Mouse (Mus musculus) heart, embryonic 14.5 days (tissue): ENCODE data around the gene Pigw. TPM values are rescaled to one million over a fixed set of nuclear protein-coding genes. Genes with fewer than 3 reads are reported as not detected.
"Not testable (repeated sequence)": the region's sequence is repeated elsewhere in the genome, so short reads cannot be mapped to it uniquely, and the experiment has no call there.

Source experiments
- ATAC-seq: fragments of 200-750 bp; cut with Nextera tagmentation; 2 replicates; pipeline ENCODE4 v1.8.0; 2017; ENCODE audit warnings: low read depth, moderate TSS enrichment; ENCODE audit not compliant: insufficient number of reproducible peaks, insufficient read depth, low FRiP score
- H3K27ac ChIP-seq, 2 experiments: fragments of 200-500 bp in 1 of 2; fragments of 300-500 bp in 1 of 2; sonication (generic) in 1 of 2; replicated peaks in 1 of 2; 2 replicates each; pipeline ENCODE4 v1.5.1; 2012 to 2014; ENCODE audit warnings: low read depth in 2 of 2, low read length in 2 of 2, control low read depth in 1 of 2, mild to moderate bottlenecking in 1 of 2, mixed read lengths in 1 of 2; ENCODE audit not compliant: control insufficient read depth in 1 of 2, insufficient read depth in 1 of 2
- H3K27me3 ChIP-seq: fragments of 300-500 bp; sonication (generic); 2 replicates; pipeline ENCODE4 v1.6.1; 2014; ENCODE audit warnings: mild to moderate bottlenecking, low read length, control low read depth; ENCODE audit not compliant: control insufficient read depth, insufficient read depth
- H3K36me3 ChIP-seq: fragments of 300-500 bp; sonication (generic); 2 replicates; pipeline ENCODE4 v1.6.1; 2014; ENCODE audit warnings: mild to moderate bottlenecking, control low read depth, low read length, mixed read lengths; ENCODE audit not compliant: control insufficient read depth, insufficient read depth
- H3K4me1 ChIP-seq, 2 experiments: fragments of 200-500 bp in 1 of 2; fragments of 300-500 bp in 1 of 2; sonication (generic) in 1 of 2; 2 replicates each; pipeline ENCODE4 v1.6.1; 2012 to 2014; ENCODE audit warnings: low read length in 2 of 2, control low read depth in 1 of 2, mixed read lengths in 1 of 2; ENCODE audit not compliant: control insufficient read depth in 2 of 2, insufficient read depth in 2 of 2
- H3K4me2 ChIP-seq: fragments of 300-500 bp; sonication (generic); 2 replicates; pipeline ENCODE4 v1.6.1; 2014; ENCODE audit warnings: mild to moderate bottlenecking, low read length
- H3K4me3 ChIP-seq, 2 experiments: fragments of 200-500 bp in 1 of 2; fragments of 300-500 bp in 1 of 2; sonication (generic) in 1 of 2; 2 replicates each; pipeline ENCODE4 v1.5.1; 2012 to 2014; ENCODE audit warnings: low read length in 2 of 2, mild to moderate bottlenecking in 2 of 2, control low read depth in 1 of 2, low read depth in 1 of 2, moderate library complexity in 1 of 2; ENCODE audit not compliant: control insufficient read depth in 1 of 2, insufficient read depth in 1 of 2
- H3K9ac ChIP-seq: fragments of 300-500 bp; sonication (generic); 2 replicates; pipeline ENCODE4 v1.6.1; 2014; ENCODE audit warnings: mild to moderate bottlenecking, low read length
- H3K9me3 ChIP-seq: fragments of 300-500 bp; sonication (generic); 2 replicates; pipeline ENCODE4 v1.6.1; 2016; ENCODE audit warnings: low read length, control low read depth; ENCODE audit not compliant: control insufficient read depth
- WGBS: fragments of 180-500 bp; shearing (Covaris S2); extraction: QIAGEN DNeasy Blood & Tissue Kit; methylation state at CpG from one replicate; pipeline ENCODE4 v1.1.7; 2014; 5-methylcytosine and 5-hydroxymethylcytosine counted together
- polyA plus RNA-seq: library from polyadenylated mRNA; unstranded; fragments of >200 nt; fragmentation: Nextera tagmentation; extraction: Ambion mirVana; gene quantifications from 2 replicates; pipeline ENCODE4 v1.2.1, GENCODE M21; 2014

Pigw gene
- polyA plus RNA-seq, 1 experiment from 2014 or later: 2.8 TPM

DNA sequence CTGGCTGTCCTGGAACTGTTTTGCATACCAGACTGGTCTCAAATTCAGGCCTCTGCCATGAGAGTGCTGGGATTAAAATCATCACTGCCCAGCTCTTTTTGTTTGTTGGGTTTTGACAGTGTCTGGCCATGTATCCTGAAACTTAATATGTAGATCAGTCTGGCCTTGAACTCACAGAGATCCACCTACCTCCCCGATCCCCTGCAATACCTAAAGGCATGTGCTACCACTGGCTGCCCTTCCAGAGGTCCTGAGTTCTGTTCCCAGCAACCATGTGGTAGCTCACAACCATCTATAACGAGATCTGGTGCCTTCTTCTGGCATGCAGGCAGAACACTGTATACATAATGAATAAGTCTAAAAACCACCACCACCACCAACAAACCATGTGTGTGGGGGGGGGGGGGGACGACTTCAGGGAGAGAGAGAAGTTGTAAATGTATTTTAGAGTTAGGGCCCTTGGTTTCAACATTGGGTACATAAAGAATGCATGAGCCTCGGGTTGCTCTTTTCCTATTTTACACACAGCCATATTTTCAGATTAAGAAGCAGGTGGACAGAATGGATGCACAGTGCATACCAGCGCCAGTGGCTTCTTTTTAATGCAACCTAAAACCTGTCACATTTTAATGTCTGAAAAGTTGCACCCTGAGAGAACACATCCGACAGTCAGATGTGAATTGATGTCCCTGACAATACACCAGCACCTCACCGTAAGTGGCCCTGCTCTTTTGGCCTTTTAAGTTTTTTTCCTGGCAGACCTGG is 896 bp downstream of the Pigw start:
- H3K36me3 ChIP-seq: peaks cover 36% of the 10 kb centered on the region
- H3K27me3 ChIP-seq: no peaks in the 10 kb centered on the region
- no peaks in the 10 kb centered on the region for H3K9me3 ChIP-seq
- H3K4me1 ChIP-seq: peaks cover 5 to 14% of the 10 kb centered on the region in 2 experiments; a peak in 3 of 4 replicates
- H3K4me3 ChIP-seq: peak overlapping the region; percentile 79 to 92
- peak overlapping the region; percentile 95 for H3K9ac ChIP-seq
- peak overlapping the region; percentile 95 for H3K4me2 ChIP-seq
- peak overlapping the region; percentile 42 to 96; a peak in 2 of 4 replicates for H3K27ac ChIP-seq
- WGBS: 19% methylated on average over 7 of the region's 7 CpGs
- ATAC-seq: no peak

DNA sequence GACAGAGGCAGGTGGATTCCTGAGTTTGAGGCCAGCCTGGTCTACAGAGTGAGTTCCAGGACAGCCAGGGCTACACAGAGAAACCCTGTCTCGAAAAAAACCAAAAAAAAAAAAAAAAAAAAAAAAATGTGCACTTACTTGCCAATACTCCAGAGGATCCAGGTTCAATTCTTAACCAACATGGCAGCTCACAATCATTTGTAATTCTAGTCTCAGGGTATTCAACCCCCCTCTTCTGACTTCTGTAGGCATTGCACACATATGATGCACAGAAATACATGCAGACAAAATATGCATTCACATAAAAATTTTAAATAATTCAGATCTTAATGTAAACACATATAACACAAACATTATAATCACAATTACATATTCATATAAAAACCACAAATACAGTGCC is 4.1 kb downstream of the Pigw start:
- H3K27ac ChIP-seq, ATAC-seq, H3K4me3 ChIP-seq, H3K9me3 ChIP-seq, H3K27me3 ChIP-seq, H3K9ac ChIP-seq, H3K4me2 ChIP-seq: not testable (repeated sequence)
- Histone ChIP-seq H3K4me1 (peaks cover 2 to 14% of the 10 kb centered on the region in 2 experiments; a peak in 3 of 4 replicates), H3K36me3 (peaks cover 23% of the 10 kb centered on the region)
- no CpG with 5 or more reads among the region's 1 CpGs for WGBS

DNA sequence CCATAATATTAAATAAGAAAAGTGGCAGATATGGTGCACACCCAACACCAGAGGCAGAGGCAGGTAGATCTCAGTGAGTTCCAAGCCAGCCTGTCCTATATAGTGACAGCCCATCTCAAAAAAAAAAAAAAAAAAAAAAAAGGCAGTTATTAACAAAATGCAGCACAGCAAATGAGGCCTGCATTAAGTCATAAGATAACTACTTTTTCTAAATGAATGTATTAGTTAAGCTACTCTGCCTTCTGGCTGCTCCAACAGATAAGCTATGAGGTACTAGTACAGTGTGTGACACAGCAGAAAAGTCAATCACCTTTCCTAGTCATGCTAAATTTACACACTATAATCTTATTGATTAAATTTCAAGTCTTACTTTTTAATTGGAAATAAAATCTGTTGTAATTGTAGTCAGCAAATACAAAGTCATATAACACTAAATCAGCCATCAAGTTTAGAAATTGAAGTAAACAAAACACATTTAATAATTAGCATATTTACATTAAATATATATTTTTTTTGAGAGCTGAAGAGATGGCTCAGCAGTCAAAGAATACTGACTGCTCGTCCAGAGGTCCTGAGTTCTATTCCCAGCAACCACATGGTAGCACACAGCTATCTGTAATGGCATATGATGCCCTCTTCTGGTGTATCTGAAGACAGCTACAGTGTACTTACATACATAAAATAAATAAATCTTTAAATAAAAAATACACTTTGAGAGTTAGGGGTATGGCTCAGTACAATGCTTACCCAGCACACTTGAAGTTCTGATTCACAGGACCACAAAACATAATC is 6.8 kb downstream of the Pigw start:
- Histone ChIP-seq H3K27me3 (no peaks in the 10 kb centered on the region), H3K27ac (no peak overlapping the region), H3K4me3 (no peak overlapping the region), H3K4me2 (no peak overlapping the region), H3K9me3 (no peaks in the 10 kb centered on the region), H3K36me3 (peaks cover 22% of the 10 kb centered on the region), H3K9ac (no peak overlapping the region), H3K4me1 (peaks cover 0 to 8% of the 10 kb centered on the region in 2 experiments; a peak in 1 of 4 replicates)
- 79% methylated on average over 1 of the region's 1 CpGs for WGBS
- ATAC-seq: no peak

DNA sequence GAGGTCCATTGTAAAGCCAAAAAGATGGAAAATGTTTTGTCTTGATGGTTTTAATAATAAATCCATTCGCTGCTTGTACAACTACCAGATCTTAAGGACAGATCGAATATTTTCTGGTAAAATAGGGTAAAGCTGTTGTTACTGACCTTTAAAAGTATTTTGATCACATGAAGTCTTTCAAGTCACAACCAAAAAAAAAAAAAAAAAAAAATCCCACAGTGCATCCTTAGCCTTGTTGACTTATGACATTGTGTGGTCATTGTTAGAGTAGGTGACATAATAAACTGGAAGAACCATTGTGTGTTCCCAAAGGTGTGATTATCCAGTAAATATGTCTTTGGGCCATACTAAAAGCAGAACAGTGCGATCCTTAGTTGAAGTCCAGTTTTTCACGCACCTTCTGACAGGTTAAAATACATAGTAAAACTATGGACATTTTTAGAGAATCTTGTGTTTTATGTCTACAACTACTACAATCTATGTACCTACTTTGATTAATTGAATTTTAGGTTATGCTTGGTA is 8.5 kb downstream of the Pigw start:
- peak overlapping the region; percentile 98 to 100 for H3K27ac ChIP-seq
- H3K36me3 ChIP-seq: peaks cover 8% of the 10 kb centered on the region; the same call in 1 of the 2 replicates
- peak overlapping the region; percentile 84 for H3K4me2 ChIP-seq
- no peaks in the 10 kb centered on the region for H3K9me3 ChIP-seq
- no peak for ATAC-seq
- WGBS: 74% methylated on average over 4 of the region's 4 CpGs
- H3K9ac ChIP-seq: peak overlapping the region; percentile 96
- peaks cover 0 to 17% of the 10 kb centered on the region in 2 experiments; a peak in 2 of 4 replicates for H3K4me1 ChIP-seq
- peak overlapping the region; percentile 96 to 98 for H3K4me3 ChIP-seq
- no peaks in the 10 kb centered on the region for H3K27me3 ChIP-seq

DNA sequence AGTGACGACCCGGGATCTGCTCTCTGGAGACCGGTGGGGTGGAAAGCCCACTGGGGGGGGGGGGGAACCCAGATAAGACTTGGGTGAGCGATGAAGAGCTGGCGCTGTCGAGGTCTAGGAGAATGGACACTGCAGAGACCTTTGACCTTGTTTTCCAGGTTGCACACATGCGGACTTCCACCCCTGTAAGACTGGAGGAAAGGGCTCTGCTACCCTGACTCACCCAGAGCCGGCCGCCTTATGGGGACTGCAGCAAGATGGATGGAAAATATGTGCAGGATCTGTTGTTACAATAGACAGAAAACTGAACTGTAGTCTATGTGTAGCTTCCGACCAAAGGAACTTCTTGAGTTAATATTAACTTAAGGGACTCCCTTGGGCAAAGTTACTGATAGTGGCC is 9.0 kb downstream of the Pigw start:
- H3K9ac ChIP-seq: peak overlapping the region; percentile 96
- H3K36me3 ChIP-seq: peaks cover 11% of the 10 kb centered on the region; the same call in 1 of the 2 replicates
- peak; percentile 22; the same call in 1 of the 2 replicates for ATAC-seq
- no peaks in the 10 kb centered on the region for H3K27me3 ChIP-seq
- peak overlapping the region; percentile 84 for H3K4me2 ChIP-seq
- H3K27ac ChIP-seq: peak overlapping the region; percentile 98 to 100
- no peaks in the 10 kb centered on the region for H3K9me3 ChIP-seq
- under 1% methylated on average over 10 of the region's 10 CpGs for WGBS
- H3K4me1 ChIP-seq: peaks cover 0 to 17% of the 10 kb centered on the region in 2 experiments; a peak in 2 of 4 replicates
- peak overlapping the region; percentile 96 to 98 for H3K4me3 ChIP-seq

DNA sequence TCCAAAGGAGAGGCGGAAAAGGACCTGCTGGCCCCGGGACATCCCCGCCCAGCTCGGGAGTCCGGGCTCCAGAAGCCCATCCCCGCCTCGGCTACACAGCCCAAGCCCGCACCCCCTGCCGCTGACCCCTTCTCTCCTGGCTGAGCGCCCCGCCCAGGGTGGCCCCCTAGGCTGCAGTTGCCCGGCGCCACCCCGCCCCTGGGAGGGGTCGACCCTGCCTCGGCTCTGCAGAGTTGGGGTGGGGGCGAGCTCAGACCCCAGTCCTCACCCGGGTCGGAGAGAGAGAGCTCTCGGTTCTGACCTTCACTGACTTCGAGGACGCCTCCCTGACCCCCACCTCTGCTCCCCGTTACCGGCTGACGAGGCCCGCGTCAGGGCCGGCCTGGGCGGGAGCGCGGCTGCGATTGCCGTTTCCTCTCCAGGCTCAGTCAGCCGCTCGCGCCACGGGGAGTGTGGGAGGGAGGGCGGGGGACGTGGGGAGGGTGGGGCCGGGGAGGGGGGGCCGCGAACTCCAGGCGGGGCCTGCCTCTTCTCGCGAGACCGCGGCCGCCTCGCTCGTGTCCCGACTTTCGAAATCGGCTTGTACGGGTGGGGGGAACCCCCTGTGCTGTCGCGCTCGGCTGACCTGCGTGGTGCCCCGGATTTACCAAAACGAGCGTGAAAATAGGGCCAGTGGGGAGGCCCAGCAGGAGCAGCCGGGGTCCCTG is 9.6 kb downstream of the Pigw start, which contains the start of gene Ggnbp2:
Gene Ggnbp2, minus strand, starts transcription at position 481 of the 707 bp plus-strand sequence.
- ATAC-seq: peak; percentile 89
- peak within 1 kb of the TSS; percentile 96 for H3K9ac ChIP-seq
- no peaks in the 10 kb centered on the region for H3K27me3 ChIP-seq
- peaks cover 0 to 18% of the 10 kb centered on the region in 2 experiments; a peak in 2 of 4 replicates for H3K4me1 ChIP-seq
- no peaks in the 10 kb centered on the region for H3K9me3 ChIP-seq
- H3K4me2 ChIP-seq: peak within 1 kb of the TSS; percentile 93
- under 1% methylated on average over 52 of the region's 62 CpGs for WGBS
- H3K4me3 ChIP-seq: peak within 1 kb of the TSS; percentile 96 to 98
- H3K36me3 ChIP-seq: peaks cover 16% of the 10 kb centered on the region; the same call in 1 of the 2 replicates
- H3K27ac ChIP-seq: peak within 1 kb of the TSS; percentile 99 to 100
